ENCODE assay signal across 28 mouse cellular contexts in the genomic region with DNA sequence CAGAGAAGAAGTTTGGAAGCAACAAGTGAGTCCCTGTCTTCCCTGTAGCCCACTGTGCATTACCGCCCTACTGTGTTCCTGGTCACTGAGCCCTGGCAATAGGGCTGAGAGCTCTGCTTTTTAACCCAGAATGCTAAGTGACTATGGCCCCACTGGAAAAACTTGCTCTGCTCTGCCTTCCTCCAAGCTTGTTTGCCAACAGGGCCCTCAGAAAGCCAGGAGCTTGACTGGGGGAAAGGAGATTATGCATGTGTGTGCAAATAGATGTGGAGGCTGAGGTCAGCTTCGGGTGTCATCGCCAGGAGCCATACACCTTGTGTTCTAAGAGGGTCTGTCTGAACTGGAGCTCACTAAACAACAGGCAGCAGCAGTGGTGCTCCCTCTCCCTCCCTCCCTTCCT. TPM values are rescaled to one million over a fixed set of nuclear protein-coding genes. Genes with fewer than 3 reads are reported as not detected.
DNase-seq lines count a peak whose midpoint lies in the region; ATAC-seq lines count a peak whose summit lies in the region.
"Had no signal": no experiment of that assay in that cellular context is flagged by ENCODE, and none has a peak within 500 bp of the region (broad histone marks: within the 10 kb centered on the region; RNA-seq: fewer than 3 reads in every experiment).

No protein-coding gene starts in this region.

- ATAC-seq in megakaryocyte, adult 5-6 weeks (ENCODE audit: poor library complexity, severe bottlenecking): no peak
- ATAC-seq: forebrain, embryonic 14.5 days; intestine, postnatal 0 days had no signal

- peaks cover 45% of the 10 kb centered on the region for H3K4me1 ChIP-seq in megakaryocyte, embryonic 14.5 days

- DNase-seq in layer of hippocampus, adult 9-11 months: peak; percentile 1
- DNase-seq in layer of hippocampus, adult 8-10 months (ENCODE audit: low spot score in 2 of 2): no peak
- DNase-seq in thymus, postnatal 4 days: peak; percentile 3
- DNase-seq in thymus, postnatal 25 days: no peak
- DNase-seq: adrenal gland, postnatal 25 days; B cell, adult 2 months; cerebellum, adult 11-12 months; cerebellum, adult 9-11 months; embryo, embryonic 11 days; gastrocnemius, postnatal 14 days; kidney, postnatal 4 days; right cerebral cortex, adult 18-20 months had no signal

- H3K36me3 ChIP-seq in megakaryocyte, embryonic 14.5 days (replicated peaks; ENCODE audit: low read length): peaks cover 65% of the 10 kb centered on the region

- no peaks in the 10 kb centered on the region for H3K27me3 ChIP-seq in megakaryocyte, embryonic 14.5 days (replicated peaks)
- H3K27me3 ChIP-seq: embryonic facial prominence, embryonic 12.5 days; heart, embryonic 15.5 days; hindbrain, embryonic 12.5 days; liver, embryonic 15.5 days; lung, embryonic 15.5 days; midbrain, embryonic 12.5 days; neural tube, embryonic 12.5 days; stomach, embryonic 15.5 days had no signal

- no peaks in the 10 kb centered on the region for H3K9me3 ChIP-seq in megakaryocyte, embryonic 14.5 days
- H3K9me3 ChIP-seq: embryonic facial prominence, embryonic 12.5 days; heart, embryonic 10.5 days; heart, embryonic 15.5 days; hindbrain, embryonic 12.5 days; liver, embryonic 15.5 days; lung, embryonic 15.5 days; midbrain, embryonic 12.5 days; neural tube, embryonic 12.5 days; stomach, embryonic 15.5 days had no signal

- peak overlapping the region; percentile 46 for H3K4me3 ChIP-seq in megakaryocyte, embryonic 14.5 days (replicated peaks)
- H3K4me3 ChIP-seq: embryonic facial prominence, embryonic 12.5 days; heart, embryonic 10.5 days; heart, embryonic 15.5 days; hindbrain, embryonic 12.5 days; liver, embryonic 15.5 days; lung, embryonic 15.5 days; midbrain, embryonic 12.5 days; myocyte; neural tube, embryonic 12.5 days; stomach, embryonic 15.5 days had no signal

RNA-seq across cellular contexts. Expression of a gene that starts 3.1 kb away (rescaled TPM):
- total RNA-seq in layer of hippocampus, adult 8-10 months (2022): 10 to 100 TPM; 26.2 to 36.6 (median 31.0) TPM
- polyA plus RNA-seq in megakaryocyte, embryonic 14.5 days (2012; ENCODE audit: insufficient read depth, low replicate concordance): not detected in 2 replicates
- total RNA-seq in megakaryocyte, adult 5-6 weeks (2015): 23.6 TPM in 2 replicates
- 24.9 and 27.2 TPM in 2 replicates for total RNA-seq in megakaryocyte, adult 5-6 weeks (2017)

RNA-seq across cellular contexts. Expression of a gene that starts 3.1 kb away (rescaled TPM):
- 10 to 100 TPM; 37.5 to 40.3 (median 38.9) TPM for total RNA-seq in layer of hippocampus, adult 8-10 months (2022)
- 21.5 and 34.8 TPM in 2 replicates for polyA plus RNA-seq in megakaryocyte, embryonic 14.5 days (2012; ENCODE audit: insufficient read depth, low replicate concordance)
- total RNA-seq in megakaryocyte, adult 5-6 weeks (2015): 19.5 and 21.1 TPM in 2 replicates
- total RNA-seq in megakaryocyte, adult 5-6 weeks (2017): 15.6 and 16.9 TPM in 2 replicates

RNA-seq across cellular contexts. Expression of a gene that starts 14.4 kb away (rescaled TPM):
- 10 to 100 TPM; 15.1 to 28.6 (median 18.1) TPM for total RNA-seq in layer of hippocampus, adult 8-10 months (2022)
- polyA plus RNA-seq in megakaryocyte, embryonic 14.5 days (2012; ENCODE audit: insufficient read depth, low replicate concordance): 7.0 and 14.6 TPM in 2 replicates
- total RNA-seq in megakaryocyte, adult 5-6 weeks (2015): 60.6 and 62.2 TPM in 2 replicates
- 59.3 and 82.0 TPM in 2 replicates for total RNA-seq in megakaryocyte, adult 5-6 weeks (2017)

RNA-seq across cellular contexts. Expression of a gene that starts 19.4 kb away (rescaled TPM):
- 1 to 10 TPM; 1.7 to 2.9 (median 2.1) TPM for total RNA-seq in layer of hippocampus, adult 8-10 months (2022)
- polyA plus RNA-seq in megakaryocyte, embryonic 14.5 days (2012; ENCODE audit: insufficient read depth, low replicate concordance): not detected in 2 replicates
- not detected in 2 replicates for total RNA-seq in megakaryocyte, adult 5-6 weeks (2015)
- 0.33 and 0.45 TPM in 2 replicates for total RNA-seq in megakaryocyte, adult 5-6 weeks (2017)
- polyA plus RNA-seq: embryonic facial prominence, embryonic 12.5 days; hindbrain, embryonic 12.5 days; kidney, embryonic 14.5 days; midbrain, postnatal 0 days had no signal

RNA-seq across cellular contexts. Expression of a gene that starts 28.1 kb away (rescaled TPM):
- total RNA-seq in layer of hippocampus, adult 8-10 months (2022): under 1 TPM; 0.49 to 0.69 (median 0.66) TPM
- polyA plus RNA-seq in megakaryocyte, embryonic 14.5 days (2012; ENCODE audit: insufficient read depth, low replicate concordance): 0.08 TPM in 1 of 2 replicates, not detected in the other
- 1.7 and 2.0 TPM in 2 replicates for total RNA-seq in megakaryocyte, adult 5-6 weeks (2015)
- total RNA-seq in megakaryocyte, adult 5-6 weeks (2017): 0.57 and 0.59 TPM in 2 replicates

Comparison
In these comparisons a context has a peak if more than half of its experiments do, and no peak if none do; other contexts are left out.
1. DNase-seq: peak in layer of hippocampus, adult 9-11 months (single experiment) and thymus, postnatal 4 days (single experiment); none in layer of hippocampus, adult 8-10 months (0 of 2) and thymus, postnatal 25 days (single experiment).